Mouse (Mus musculus) c-Kit-positive CD71-negative TER-119-negative erythroid progenitor cells, embryonic 14.5 days (primary cell): ENCODE data around the gene Ppm1g.

ENCODE experiments used
- DNase-seq: peaks from one replicate; pipeline ENCODE4 v3.0.0-alpha.2; 2013; ENCODE audit warnings: low read depth

Ppm1g gene

GRCm38 (mm10) chr5:31192045-31192938 lies 28.2 kb downstream of the Ppm1g start:
- no peak for DNase-seq

GRCm38 (mm10) chr5:31190201-31190600 lies 30.3 kb downstream of the Ppm1g start:
- DNase-seq, result no peak

GRCm38 (mm10) chr5:31188223-31188840 lies 32.2 kb downstream of the Ppm1g start:
- no peak for DNase-seq

- no peak for DNase-seq
Observed at GRCm38 (mm10) chr5:31183678-31184077, 36.8 kb downstream of the Ppm1g start.

- DNase-seq, result no peak
Observed at GRCm38 (mm10) chr5:31181183-31181770, 39.2 kb downstream of the Ppm1g start.

GRCm38 (mm10) chr5:31179766-31180630 lies 40.5 kb downstream of the Ppm1g start, which contains the start of the genes Gm29609 and Gtf3c2:
Gene Gm29609 (minus strand): TSS chr5:31179911.
Gene Gtf3c2 (minus strand): TSS chr5:31180144.
- DNase-seq, result peak; percentile 96

- DNase-seq, result peak; percentile 41
Observed at GRCm38 (mm10) chr5:31179301-31179765, 41.2 kb downstream of the Ppm1g start.

- DNase-seq, result no peak
Observed at GRCm38 (mm10) chr5:31168630-31169029, 51.9 kb downstream of the Ppm1g start.

- DNase-seq, result no peak
Observed at GRCm38 (mm10) chr5:31164878-31165277, 55.6 kb downstream of the Ppm1g start.

GRCm38 (mm10) chr5:31162462-31162861 lies 58.0 kb downstream of the Ppm1g start:
- DNase-seq, result no peak

- peak; percentile 52 for DNase-seq
Observed at GRCm38 (mm10) chr5:31154152-31154553, 66.3 kb downstream of the Ppm1g start, which contains the start of gene Mpv17. Gene Mpv17 (minus strand): TSS chr5:31154251.

- DNase-seq, result no peak
Observed at GRCm38 (mm10) chr5:31153516-31154151, 66.9 kb downstream of the Ppm1g start.
